Mouse (Mus musculus): ENCODE results near the gene Asnsd1. TPM values are rescaled to one million over a fixed set of nuclear protein-coding genes. Genes with fewer than 3 reads are reported as not detected.
A peak's percentile ranks its signal among the peaks of the same experiment; 100 is the strongest.

Gene Asnsd1
- polyA plus RNA-seq, 1 experiment from 2014 or later, result 54.0 TPM

DNA sequence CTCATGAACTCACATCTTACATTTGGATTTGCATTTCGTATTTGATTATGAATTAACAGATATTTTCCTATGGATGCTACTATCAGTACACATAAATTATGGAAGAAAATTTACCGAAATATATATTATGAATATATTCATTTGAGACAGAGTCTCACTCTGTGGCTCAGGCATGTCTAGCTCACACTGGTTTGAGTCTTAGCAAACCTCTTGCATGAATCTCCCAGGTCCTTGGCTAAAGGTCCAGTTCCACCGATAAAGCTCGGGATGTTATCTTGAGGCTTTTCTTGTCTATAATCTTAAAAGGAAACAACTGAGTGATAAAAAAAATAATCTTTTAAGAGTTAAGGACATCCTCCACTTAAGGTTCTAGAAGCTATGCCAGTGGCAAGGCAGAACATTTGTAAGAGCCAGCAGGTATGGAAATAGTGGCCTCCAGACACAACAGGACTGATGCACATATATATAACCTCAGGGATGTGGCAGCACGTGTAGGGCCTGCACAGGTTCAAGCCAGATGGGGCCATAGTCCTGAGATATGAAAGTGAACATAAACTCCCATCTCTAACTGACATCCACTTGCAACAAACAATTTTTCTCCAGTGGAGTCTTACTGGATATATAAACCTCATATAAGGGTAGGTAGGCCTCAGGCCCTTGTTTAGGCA lies 27.6 kb downstream of the Asnsd1 start:
- no peaks in the 10 kb centered on the region for H3K4me1 ChIP-seq
- no peak for ATAC-seq (replicated peaks)
- no peak overlapping the region for H3K9ac ChIP-seq
- no peak overlapping the region for H3K4me2 ChIP-seq
- H3K9me3 ChIP-seq, result no peaks in the 10 kb centered on the region
- H3K27me3 ChIP-seq (replicated peaks), result no peaks in the 10 kb centered on the region
- H3K4me3 ChIP-seq, result no peak overlapping the region
- H3K36me3 ChIP-seq (replicated peaks), result 0 out of 2 replicates have a peak, but pooled peaks cover 5% of the 10 kb centered on the region
- H3K27ac ChIP-seq, result no peak overlapping the region
- WGBS, result 95% methylated on average over 5 of the region's 5 CpGs

DNA sequence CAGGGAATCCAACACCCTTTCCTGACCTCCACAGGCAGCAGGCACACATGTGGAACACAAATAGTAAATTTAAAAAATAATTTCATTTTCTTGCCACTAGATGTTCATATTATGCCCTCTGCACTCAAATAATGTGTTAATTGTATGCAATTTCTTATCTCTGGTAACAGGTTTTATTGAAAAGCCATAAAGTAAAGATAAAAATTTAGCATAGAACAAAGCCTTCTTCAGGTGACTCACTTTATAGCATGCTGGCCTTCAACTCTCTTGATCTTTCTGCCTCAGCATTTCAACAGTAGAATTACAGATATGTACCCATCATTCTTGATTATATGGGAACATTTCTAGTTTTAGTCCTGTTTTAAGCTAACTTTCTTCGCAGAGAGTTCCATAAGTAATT lies 28.3 kb downstream of the Asnsd1 start:
- Histone ChIP-seq H3K9me3 (no peaks in the 10 kb centered on the region), H3K9ac (no peak overlapping the region), H3K36me3 (replicated peaks) (0 out of 2 replicates have a peak, but pooled peaks cover 5% of the 10 kb centered on the region), H3K27ac (no peak overlapping the region), H3K27me3 (replicated peaks) (no peaks in the 10 kb centered on the region), H3K4me2 (no peak overlapping the region), H3K4me1 (no peaks in the 10 kb centered on the region), H3K4me3 (no peak overlapping the region)
- no peak for ATAC-seq (replicated peaks)
- 98% methylated on average over 1 of the region's 1 CpGs for WGBS

DNA sequence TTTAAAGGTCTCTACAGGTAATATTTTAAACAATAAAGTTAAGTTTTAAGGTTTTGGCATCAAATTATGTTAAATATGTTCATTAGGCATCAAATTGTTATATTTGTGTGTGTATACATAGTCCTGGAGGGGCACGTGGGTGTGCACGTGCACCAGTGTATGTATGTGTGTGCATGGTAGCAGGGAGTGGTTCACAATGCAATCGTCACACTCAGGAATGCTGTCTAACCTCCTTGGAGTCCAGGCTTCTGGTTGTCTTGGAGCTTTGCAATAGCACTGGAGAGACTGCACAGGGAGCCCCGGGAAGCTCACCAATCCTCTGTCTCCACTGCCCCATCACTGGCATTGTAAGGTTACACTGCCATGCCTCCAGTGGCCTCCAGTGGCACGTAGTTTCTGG lies 29.3 kb downstream of the Asnsd1 start:
- WGBS, result 92% methylated on average over 5 of the region's 5 CpGs
- no peak overlapping the region for H3K27ac ChIP-seq
- H3K9ac ChIP-seq, result no peak overlapping the region
- no peak for ATAC-seq (replicated peaks)
- H3K4me3 ChIP-seq, result no peak overlapping the region
- no peaks in the 10 kb centered on the region for H3K4me1 ChIP-seq
- H3K27me3 ChIP-seq (replicated peaks), result no peaks in the 10 kb centered on the region
- no peaks in the 10 kb centered on the region for H3K9me3 ChIP-seq
- 0 out of 2 replicates have a peak, but pooled peaks cover 7% of the 10 kb centered on the region for H3K36me3 ChIP-seq (replicated peaks)
- H3K4me2 ChIP-seq, result no peak overlapping the region

DNA sequence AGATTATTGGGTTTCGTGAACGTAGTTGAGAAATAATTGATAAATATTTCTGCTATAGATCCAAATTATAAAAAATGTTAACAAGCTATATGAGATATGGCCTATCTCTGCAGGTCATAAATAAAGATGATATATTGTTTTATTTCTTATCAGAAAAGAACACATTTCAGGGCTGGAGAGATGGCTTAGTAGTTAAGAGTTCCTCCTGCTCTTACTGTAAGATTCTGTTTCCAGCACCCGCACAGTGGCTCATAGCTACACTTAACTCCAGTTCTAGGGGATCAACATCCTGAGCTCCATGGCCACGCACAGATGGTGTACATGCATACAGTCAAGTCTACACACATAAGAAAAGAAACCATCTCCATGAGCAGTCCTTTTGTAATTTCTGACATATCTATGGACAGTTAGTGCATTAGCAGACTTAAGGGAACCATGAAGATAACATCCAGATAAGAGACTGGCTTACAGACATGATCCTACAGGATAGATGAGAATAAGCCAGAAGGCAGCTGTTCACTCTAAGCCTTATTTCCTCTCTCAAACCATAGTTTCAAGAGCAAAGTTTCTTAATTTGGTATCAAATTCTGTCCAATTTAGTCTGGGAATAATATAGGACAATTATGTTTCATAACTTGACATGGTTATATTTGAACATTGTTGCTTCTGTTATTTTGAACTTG lies 30.7 kb downstream of the Asnsd1 start:
- Histone ChIP-seq H3K4me2 (no peak overlapping the region), H3K27me3 (replicated peaks) (no peaks in the 10 kb centered on the region), H3K4me1 (no peaks in the 10 kb centered on the region), H3K4me3 (no peak overlapping the region), H3K9me3 (no peaks in the 10 kb centered on the region), H3K27ac (no peak overlapping the region), H3K9ac (no peak overlapping the region), H3K36me3 (replicated peaks) (peaks cover 12% of the 10 kb centered on the region; the same call in 1 of the 2 replicates)
- no peak for ATAC-seq (replicated peaks)
- WGBS, result 97% methylated on average over 4 of the region's 4 CpGs

DNA sequence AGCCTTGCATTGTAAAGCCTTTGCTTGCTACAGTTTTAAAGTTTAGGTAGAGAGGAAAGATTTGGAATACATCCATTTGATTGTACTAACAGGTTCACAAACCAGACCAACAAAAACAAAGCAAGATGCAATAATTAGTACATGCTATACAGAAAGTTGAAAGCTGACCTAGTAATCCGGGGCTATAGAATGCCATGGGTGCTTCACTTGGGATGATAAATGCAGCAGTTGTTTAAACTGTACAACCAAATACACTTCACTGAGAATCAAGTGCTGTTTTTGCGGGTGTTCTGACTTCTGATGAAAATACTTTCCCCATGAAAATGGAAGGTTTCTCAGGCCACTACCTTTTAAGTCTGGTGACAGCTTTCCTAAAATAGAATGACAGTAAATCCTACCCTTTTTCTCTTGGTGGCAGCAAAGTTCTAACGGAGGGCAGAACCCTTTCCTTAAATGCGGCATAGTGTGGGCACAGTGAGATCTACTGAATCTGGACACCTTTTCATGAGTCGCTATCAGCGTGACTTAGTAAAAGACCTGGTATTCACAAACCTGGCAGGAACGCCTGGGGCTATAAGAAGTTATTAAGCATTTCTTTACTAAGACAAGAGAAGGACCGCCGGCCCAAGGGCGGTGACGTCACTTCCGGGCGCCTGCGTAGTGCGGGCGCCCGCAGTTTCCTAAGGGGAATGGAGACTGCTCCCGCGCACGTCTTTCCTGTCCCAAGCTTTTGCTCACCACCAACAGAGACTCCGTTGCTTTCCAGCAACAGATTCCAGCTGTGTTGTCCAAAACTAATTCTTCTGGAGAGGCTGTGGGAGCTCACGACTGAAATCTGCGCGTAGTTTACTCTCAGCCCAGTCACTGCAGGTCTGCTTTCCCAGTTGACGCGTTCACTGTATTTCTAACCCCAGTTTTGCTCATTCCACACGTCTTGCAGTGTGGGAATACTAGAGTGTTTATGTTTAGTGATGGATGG lies 39.3 kb downstream of the Asnsd1 start, which contains the start of gene Osgepl1:
Osgepl1 (plus strand) TSS at position 636 of the 979 bp plus-strand sequence.
- peak; percentile 99 for ATAC-seq (replicated peaks)
- WGBS, result 3% methylated on average over 27 of the region's 27 CpGs
- peaks cover 7% of the 10 kb centered on the region; the same call in 1 of the 2 replicates for H3K36me3 ChIP-seq (replicated peaks)
- peaks cover 11% of the 10 kb centered on the region for H3K4me1 ChIP-seq
- peak within 1 kb of the TSS; percentile 70 for H3K4me2 ChIP-seq
- peak within 1 kb of the TSS; percentile 78 for H3K4me3 ChIP-seq
- peak within 1 kb of the TSS; percentile 79 for H3K9ac ChIP-seq
- no peaks in the 10 kb centered on the region for H3K9me3 ChIP-seq
- H3K27ac ChIP-seq, result peak within 1 kb of the TSS; percentile 87
- H3K27me3 ChIP-seq (replicated peaks), result no peaks in the 10 kb centered on the region

DNA sequence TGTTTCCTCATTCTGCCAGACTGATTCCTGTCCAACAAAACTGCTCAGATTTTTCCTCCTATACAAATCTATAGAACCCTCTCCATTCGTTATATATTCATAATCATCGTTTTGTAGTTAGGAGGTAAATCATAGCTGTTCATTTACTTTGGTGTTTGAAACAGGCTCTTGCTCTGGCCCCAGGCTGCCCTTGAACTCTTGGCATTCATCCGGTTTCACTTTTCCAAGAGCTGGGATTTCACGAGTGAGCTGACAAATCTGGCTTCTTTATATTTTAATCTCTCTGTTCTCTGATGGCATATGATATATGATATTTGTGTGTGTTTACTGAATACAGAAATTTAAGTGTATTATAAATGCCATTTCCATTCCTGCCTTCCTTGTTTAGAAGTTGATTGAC lies 52.0 kb downstream of the Asnsd1 start:
- H3K4me3 ChIP-seq, result no peak overlapping the region
- H3K4me2 ChIP-seq, result no peak overlapping the region
- H3K36me3 ChIP-seq (replicated peaks), result 0 out of 2 replicates have a peak, but pooled peaks cover 2% of the 10 kb centered on the region
- H3K27ac ChIP-seq, result no peak overlapping the region
- no peak for ATAC-seq (replicated peaks)
- H3K27me3 ChIP-seq (replicated peaks), result no peaks in the 10 kb centered on the region
- H3K9me3 ChIP-seq, result no peaks in the 10 kb centered on the region
- no peak overlapping the region for H3K9ac ChIP-seq
- peaks cover 11% of the 10 kb centered on the region for H3K4me1 ChIP-seq
- WGBS, result 89% methylated on average over 4 of the region's 4 CpGs

DNA sequence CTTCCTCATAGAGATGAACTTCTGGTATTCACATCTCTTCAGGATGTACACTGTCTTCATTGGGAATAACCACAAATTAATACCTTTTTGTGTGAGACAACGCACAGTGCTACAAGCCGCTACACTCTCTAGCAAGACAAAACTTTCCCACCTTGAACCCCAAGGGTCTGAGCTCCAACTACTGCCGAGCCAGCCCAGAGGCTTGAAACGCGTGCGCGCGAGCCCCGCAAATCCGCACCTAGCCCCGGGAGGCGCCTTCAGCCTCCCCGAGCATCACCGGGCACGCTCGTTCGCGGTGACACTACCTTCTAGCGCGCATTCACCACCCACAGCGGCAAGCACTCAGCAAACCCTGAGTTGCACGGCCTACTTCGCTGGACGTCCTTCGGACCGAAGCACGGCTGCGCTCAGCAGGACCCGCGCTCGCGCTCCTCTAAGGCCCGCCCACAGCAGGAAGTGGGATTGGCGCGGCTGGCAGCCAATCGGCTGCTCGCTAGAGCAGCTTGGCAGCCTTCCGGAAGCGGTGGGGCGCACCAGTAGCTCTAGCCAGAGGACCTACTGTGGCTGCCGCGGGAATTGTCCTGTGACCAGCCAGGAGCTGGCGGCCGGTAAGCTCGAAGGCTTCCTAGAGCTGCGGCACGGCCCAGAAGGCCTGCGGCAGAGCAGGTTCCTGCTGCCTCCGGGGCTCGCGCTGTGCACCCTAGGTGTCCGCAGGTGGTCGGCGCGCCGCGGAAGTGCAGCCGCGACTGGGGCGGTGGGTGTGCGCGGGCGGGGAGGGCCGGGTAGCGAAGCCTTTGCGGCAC lies 55.8 kb downstream of the Asnsd1 start, which contains the start of the genes Pms1, Ormdl1 and Gm28778:
Pms1 (minus strand) TSS at position 438 of the 803 bp plus-strand sequence.
Ormdl1 (plus strand) TSS at position 515 of the 803 bp plus-strand sequence.
Gm28778 (plus strand) TSS at position 531 of the 803 bp plus-strand sequence.
- WGBS, result under 1% methylated on average over 66 of the region's 66 CpGs

More for the DNA sequence above, 55.8 kb downstream of the Asnsd1 start, which contains the start of the genes Pms1, Ormdl1 and Gm28778:
- H3K36me3 ChIP-seq (replicated peaks), result 0 out of 2 replicates have a peak, but pooled peaks cover 2% of the 10 kb centered on the region
- H3K9ac ChIP-seq, result peak within 1 kb of the TSS; percentile 58
- H3K4me1 ChIP-seq, result peaks cover 11% of the 10 kb centered on the region
- peak; percentile 100 for ATAC-seq (replicated peaks)
- H3K4me2 ChIP-seq, result peak within 1 kb of the TSS; percentile 66
- peak within 1 kb of the TSS; percentile 86 for H3K27ac ChIP-seq
- peak within 1 kb of the TSS; percentile 77 for H3K4me3 ChIP-seq
- no peaks in the 10 kb centered on the region for H3K9me3 ChIP-seq
- no peaks in the 10 kb centered on the region for H3K27me3 ChIP-seq (replicated peaks)

Other genes starting within 250 kb of the Asnsd1 start
- not detected in 2 replicates for gene 1700019A02Rik, start 165.1 kb downstream of the Asnsd1 start, polyA plus RNA-seq (2015; fragmentation: Nextera tagmentation; extraction: Ambion mirVana)
- 8.1 and 10.3 TPM in 2 replicates for gene Pms1, start 55.7 kb downstream of the Asnsd1 start, polyA plus RNA-seq (2015; fragmentation: Nextera tagmentation; extraction: Ambion mirVana)
- 63.0 and 63.7 TPM in 2 replicates for gene Ormdl1, start 55.7 kb downstream of the Asnsd1 start, polyA plus RNA-seq (2015; fragmentation: Nextera tagmentation; extraction: Ambion mirVana)
- gene Gm28778, start 55.6 kb downstream of the Asnsd1 start, polyA plus RNA-seq (2015; fragmentation: Nextera tagmentation; extraction: Ambion mirVana), result not detected in 2 replicates
- 16.8 and 17.6 TPM in 2 replicates for gene Osgepl1, start 39.1 kb downstream of the Asnsd1 start, polyA plus RNA-seq (2015; fragmentation: Nextera tagmentation; extraction: Ambion mirVana)
- gene Asdurf, start 133 bp downstream of the Asnsd1 start, polyA plus RNA-seq (2015; fragmentation: Nextera tagmentation; extraction: Ambion mirVana), result 0.87 and 3.5 TPM in 2 replicates
- gene Gm28551, start 85 bp downstream of the Asnsd1 start, polyA plus RNA-seq (2015; fragmentation: Nextera tagmentation; extraction: Ambion mirVana), result 2.3 and 2.6 TPM in 2 replicates

Data from midbrain, embryonic 15.5 days (tissue).